Mouse (Mus musculus): ENCODE measurements at regions not wholly inside any gene's neighbourhood (a gene's known extent, or its start where the extent isn't known, plus 50 kb on each side); places are given as distances from the start of the nearest gene placed in this dataset.
"Not testable (repeated sequence)": the region's sequence is repeated elsewhere in the genome, so short reads cannot be mapped to it uniquely, and the experiment has no call there.

DNA sequence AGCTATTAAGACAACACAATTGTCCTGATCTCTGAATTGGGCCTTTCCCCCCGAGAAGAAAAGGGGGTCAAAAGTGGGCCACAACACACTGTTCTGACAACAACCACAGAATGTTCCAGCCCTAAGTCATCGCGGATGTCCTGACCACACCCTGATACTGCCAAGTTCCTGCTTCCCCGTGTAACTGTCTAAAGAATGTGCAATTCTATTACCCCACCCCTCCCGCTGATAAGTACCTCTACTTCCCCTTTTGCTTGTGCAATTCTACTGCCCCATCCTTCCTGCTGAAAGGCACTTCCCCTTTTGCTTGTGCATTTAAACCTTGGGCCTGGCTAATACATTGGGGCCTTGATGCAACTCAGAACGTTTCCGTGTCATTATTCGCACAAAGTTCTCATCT is 323.0 kb downstream of the Bmp2 start:
- TF ChIP-seq CTCF (IDR thresholded peaks at IDR 0.05; ENCODE audit: borderline replicate concordance, insufficient read depth, low read length); POLR2A (IDR thresholded peaks at IDR 0.05; ENCODE audit: low read depth, low read length): not testable (repeated sequence)

Data from embryonic fibroblast, embryonic 13.5 days (primary cell).